In genomic region chr7:135651831-135652511, GRCm38 (mm10) we compare ENCODE assay signal across 7 mouse cellular contexts.
DNase-seq lines count a peak whose midpoint lies in the region; ATAC-seq and TF ChIP-seq lines count a peak whose summit lies in the region.

No protein-coding gene starts in this region.

- TF ChIP-seq POLR2A in cerebellum, adult 2 months (IDR thresholded peaks at IDR 0.05; ENCODE audit: borderline replicate concordance, insufficient read depth, low read length), result no peak

- H3K36me3 ChIP-seq in intestine, postnatal 0 days (ENCODE audit: control insufficient read depth, insufficient read depth), result peaks cover 11% of the 10 kb centered on the region; the same call in 1 of the 2 replicates
- H3K36me3 ChIP-seq in forebrain, embryonic 16.5 days (ENCODE audit: control insufficient read depth, insufficient read depth), result no peaks in the 10 kb centered on the region

- no peak for TF ChIP-seq CTCF in intestine, postnatal 0 days (IDR thresholded peaks at IDR 0.05; ENCODE audit: low read depth)
- TF ChIP-seq CTCF in cerebellum, adult 2 months (IDR thresholded peaks at IDR 0.05; ENCODE audit: borderline replicate concordance, insufficient read depth, low read depth, low read length), result no peak

- H3K4me3 ChIP-seq in intestine, postnatal 0 days (ENCODE audit: low read depth, low read length), result peak overlapping the region; percentile 18; the same call in 1 of the 2 replicates
- H3K4me3 ChIP-seq in forebrain, embryonic 16.5 days (replicated peaks; ENCODE audit: low read length), result no peak overlapping the region
- no peak overlapping the region for H3K4me3 ChIP-seq in cerebellum, adult 2 months (replicated peaks; ENCODE audit: insufficient read depth, low read depth, low read length)

- H3K4me2 ChIP-seq in intestine, postnatal 0 days (replicated peaks; ENCODE audit: low read depth), result peak overlapping the region; percentile 51
- no peak overlapping the region for H3K4me2 ChIP-seq in forebrain, embryonic 16.5 days (ENCODE audit: low read length)

- H3K4me1 ChIP-seq in intestine, postnatal 0 days (replicated peaks; ENCODE audit: control insufficient read depth, insufficient read depth, low read length), result no peaks in the 10 kb centered on the region
- no peaks in the 10 kb centered on the region for H3K4me1 ChIP-seq in forebrain, embryonic 16.5 days (replicated peaks; ENCODE audit: control insufficient read depth, insufficient read depth, low read length)
- H3K4me1 ChIP-seq in cerebellum, adult 2 months (ENCODE audit: control insufficient read depth, insufficient read depth, low read length), result no peaks in the 10 kb centered on the region

- H3K27me3 ChIP-seq in intestine, postnatal 0 days (replicated peaks; ENCODE audit: control insufficient read depth, insufficient read depth, low read length), result no peaks in the 10 kb centered on the region
- no peaks in the 10 kb centered on the region for H3K27me3 ChIP-seq in forebrain, embryonic 16.5 days (replicated peaks; ENCODE audit: control insufficient read depth, insufficient read depth, low read length)
- no peaks in the 10 kb centered on the region for H3K27me3 ChIP-seq in cerebellum, adult 2 months (ENCODE audit: control insufficient read depth, insufficient read depth, low read length)

- H3K27ac ChIP-seq in intestine, postnatal 0 days (ENCODE audit: low read depth, low read length), result no peak overlapping the region
- H3K27ac ChIP-seq in forebrain, embryonic 16.5 days (ENCODE audit: low read length), result no peak overlapping the region
- no peak overlapping the region for H3K27ac ChIP-seq in cerebellum, adult 2 months (ENCODE audit: insufficient read depth, low read length)

- no peak; the same call in 1 of the 2 replicates for ATAC-seq in intestine, postnatal 0 days
- no peak for ATAC-seq in forebrain, embryonic 16.5 days

- DNase-seq in 416B (ENCODE audit: low read depth), result peak; percentile 91
- DNase-seq in T-cell, adult 2 months (ENCODE audit: low spot score), result peak; percentile 68
- DNase-seq in lung, postnatal 14 days, result peak; percentile 44
- peak; percentile 74 for DNase-seq in thymus, postnatal 14 days
- DNase-seq in cerebellum, adult 2 months, result no peak

- WGBS in intestine, postnatal 0 days, result 43% methylated on average over 18 of the region's 18 CpGs
- 62% methylated on average over 18 of the region's 18 CpGs for WGBS in forebrain, embryonic 16.5 days
- 66% methylated on average over 18 of the region's 18 CpGs for WGBS in cerebellum, adult 2 months

- no peak overlapping the region for H3K9ac ChIP-seq in intestine, postnatal 0 days (ENCODE audit: low read depth, low read length)
- no peak overlapping the region for H3K9ac ChIP-seq in forebrain, embryonic 16.5 days (replicated peaks; ENCODE audit: low read depth, low read length)

- H3K9me3 ChIP-seq in intestine, postnatal 0 days (ENCODE audit: control insufficient read depth), result no peaks in the 10 kb centered on the region
- H3K9me3 ChIP-seq in forebrain, embryonic 16.5 days (ENCODE audit: control insufficient read depth, low read length), result peaks cover 3% of the 10 kb centered on the region; the same call in 1 of the 2 replicates

Comparison
In these comparisons a context has a peak if more than half of its experiments do, and no peak if none do; other contexts are left out.
1. DNase-seq: peak in 416B (single experiment), T-cell, adult 2 months (single experiment), lung, postnatal 14 days (single experiment) and thymus, postnatal 14 days (single experiment); none in cerebellum, adult 2 months (0 of 2).